Mouse (Mus musculus) ES-Bruce4 (cell line): Measurements from ENCODE around the gene Rnase4. TPM values are rescaled to one million over a fixed set of nuclear protein-coding genes. Genes with fewer than 3 reads are reported as not detected.

Source experiments
- H3K27ac ChIP-seq: 2 replicates; pipeline ENCODE4 v1.5.1; 2012; ENCODE audit warnings: low read length, inconsistent platforms; ENCODE audit not compliant: insufficient read depth
- H3K27me3 ChIP-seq: 2 replicates; pipeline ENCODE4 v1.6.1; 2012; ENCODE audit warnings: mild to moderate bottlenecking, low read length, inconsistent platforms; ENCODE audit not compliant: control insufficient read depth, poor library complexity, insufficient read depth, severe bottlenecking
- H3K36me3 ChIP-seq: 2 replicates; pipeline ENCODE4 v1.6.1; 2012; ENCODE audit warnings: inconsistent platforms, mild to moderate bottlenecking, low read length, moderate library complexity; ENCODE audit not compliant: control insufficient read depth, poor library complexity, insufficient read depth, severe bottlenecking
- H3K4me1 ChIP-seq: one replicate; pipeline ENCODE4 v1.8.1; 2011; ENCODE audit warnings: low read length; ENCODE audit not compliant: control insufficient read depth, insufficient read depth
- H3K4me3 ChIP-seq: 2 replicates; pipeline ENCODE4 v1.5.1; 2011; ENCODE audit warnings: low read depth, mild to moderate bottlenecking, low read length
- H3K9ac ChIP-seq: 2 replicates; pipeline ENCODE4 v1.6.1; 2012; ENCODE audit warnings: low read depth, mild to moderate bottlenecking, inconsistent platforms; ENCODE audit not compliant: poor library complexity, severe bottlenecking
- H3K9me3 ChIP-seq: replicated peaks from 2 replicates; pipeline ENCODE4 v1.6.1; 2012; ENCODE audit warnings: mild to moderate bottlenecking, low read length, inconsistent platforms; ENCODE audit not compliant: control insufficient read depth, poor library complexity, insufficient read depth, severe bottlenecking
- CTCF ChIP-seq: IDR thresholded peaks from one replicate; pipeline ENCODE4 v1.8.1; 2011; ENCODE audit warnings: low read depth, low read length
- EP300 ChIP-seq: IDR thresholded peaks from 2 replicates; pipeline ENCODE4 v1.6.1; 2011; ENCODE audit warnings: low read depth, low read length; ENCODE audit not compliant: insufficient read depth
- POLR2A ChIP-seq: IDR thresholded peaks from one replicate; pipeline ENCODE4 v1.8.1; 2011; ENCODE audit warnings: low read length; ENCODE audit not compliant: insufficient read depth
- polyA plus RNA-seq: library from polyadenylated mRNA; stranded (reverse); fragments of >200 nt; gene quantifications from 2 replicates; pipeline ENCODE4 v1.2.4, GENCODE M21; 2011; ENCODE audit warnings: low read depth; ENCODE audit not compliant: missing spikeins, insufficient read depth, insufficient read length

Gene Rnase4
- polyA plus RNA-seq, 1 experiment: 7.2 TPM

DNA sequence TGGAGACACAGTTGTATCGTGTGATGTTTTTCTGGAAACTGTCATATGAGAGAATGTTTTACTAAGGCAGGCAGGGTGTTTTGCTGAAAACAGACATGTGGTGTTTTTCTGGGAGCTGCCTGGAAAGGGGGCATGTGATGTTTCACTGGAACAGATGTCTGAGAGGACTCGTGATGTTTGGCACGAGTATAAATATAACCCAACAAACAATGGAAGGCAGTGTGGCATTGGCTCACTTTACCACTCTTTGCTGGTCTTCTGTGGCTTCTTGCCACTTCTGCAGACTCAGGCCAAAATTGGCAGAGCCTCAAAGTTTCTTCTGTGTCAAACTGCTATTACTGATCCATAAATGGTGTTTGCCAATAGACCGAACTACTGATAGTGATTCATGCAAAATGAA lies 52.4 kb downstream of the Rnase4 start:
- TF ChIP-seq POLR2A (no peak), EP300 (no peak), CTCF (no peak)
- peaks cover 3% of the 10 kb centered on the region; the same call in 1 of the 2 replicates for H3K9me3 ChIP-seq

DNA sequence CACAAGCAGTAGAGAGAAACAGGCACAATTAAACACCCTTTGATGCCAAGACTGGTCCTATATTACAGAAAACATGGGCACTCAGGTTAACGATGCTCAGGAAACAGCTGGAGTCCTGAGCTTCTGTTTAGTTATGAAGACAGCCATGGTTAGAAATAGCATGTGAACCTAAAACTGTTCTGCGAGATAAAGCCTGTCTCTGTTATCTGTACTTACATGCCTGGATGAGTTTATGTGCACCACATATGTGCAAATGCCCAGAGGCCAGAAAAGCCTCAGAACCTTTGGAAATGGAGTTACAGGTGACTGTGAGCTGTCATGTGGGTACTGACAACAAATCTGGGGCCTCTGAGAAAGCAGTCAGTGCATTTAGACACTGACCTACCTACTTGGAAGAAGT lies 53.1 kb downstream of the Rnase4 start:
- Histone ChIP-seq H3K4me1 (peaks cover 3% of the 10 kb centered on the region), H3K27ac (no peak overlapping the region), H3K4me3 (no peak overlapping the region), H3K36me3 (no peaks in the 10 kb centered on the region), H3K9ac (no peak overlapping the region), H3K27me3 (no peaks in the 10 kb centered on the region), H3K9me3 (peaks cover 3% of the 10 kb centered on the region; the same call in 1 of the 2 replicates)
- TF ChIP-seq EP300: no peak
- TF ChIP-seq CTCF: no peak
- TF ChIP-seq POLR2A: no peak

More for the DNA sequence above, 52.4 kb downstream of the Rnase4 start:
- no peak overlapping the region for H3K9ac ChIP-seq
- H3K36me3 ChIP-seq: no peaks in the 10 kb centered on the region
- no peaks in the 10 kb centered on the region for H3K27me3 ChIP-seq
- no peak overlapping the region for H3K27ac ChIP-seq
- H3K4me1 ChIP-seq: peaks cover 3% of the 10 kb centered on the region
- no peak overlapping the region for H3K4me3 ChIP-seq

- H3K4me3 ChIP-seq: no peak overlapping the region
- TF ChIP-seq CTCF: no peak
- TF ChIP-seq EP300: no peak
- no peak for TF ChIP-seq POLR2A
- peaks cover 3% of the 10 kb centered on the region; the same call in 1 of the 2 replicates for H3K9me3 ChIP-seq
- peaks cover 3% of the 10 kb centered on the region for H3K4me1 ChIP-seq
- H3K9ac ChIP-seq: no peak overlapping the region
- no peaks in the 10 kb centered on the region for H3K36me3 ChIP-seq
- H3K27ac ChIP-seq: no peak overlapping the region
- H3K27me3 ChIP-seq: no peaks in the 10 kb centered on the region
These were observed 53.6 kb downstream of the Rnase4 start for GRCm38 (mm10) chr14:51144451-51144850.

DNA sequence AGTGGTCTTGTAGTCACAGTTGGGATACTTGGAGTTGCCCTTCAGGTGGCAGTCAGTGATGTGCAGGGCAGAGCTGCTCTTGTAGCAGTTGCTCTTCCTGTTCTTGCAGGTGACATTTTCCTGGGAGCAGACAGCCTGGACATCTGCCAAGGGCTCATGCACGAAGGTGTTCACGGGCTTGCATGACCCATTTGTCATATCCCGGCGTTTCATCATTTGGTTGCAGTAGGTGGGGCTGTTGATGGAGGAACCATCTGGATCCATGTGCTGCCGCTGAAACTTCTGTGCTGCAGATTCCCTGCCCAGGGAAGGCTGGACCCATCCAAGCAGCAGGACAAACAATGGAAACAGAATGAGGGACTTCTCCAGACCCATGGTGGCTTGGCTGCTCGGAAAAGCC lies 54.6 kb downstream of the Rnase4 start:
- H3K27ac ChIP-seq: no peak overlapping the region
- H3K9me3 ChIP-seq: 0 out of 2 replicates have a peak, but pooled peaks cover under 1% of the 10 kb centered on the region
- no peaks in the 10 kb centered on the region for H3K27me3 ChIP-seq
- H3K4me1 ChIP-seq: peaks cover 3% of the 10 kb centered on the region
- TF ChIP-seq POLR2A (no peak), CTCF (no peak), EP300 (no peak)
- H3K36me3 ChIP-seq: no peaks in the 10 kb centered on the region
- no peak overlapping the region for H3K9ac ChIP-seq
- H3K4me3 ChIP-seq: no peak overlapping the region

- Histone ChIP-seq H3K9me3 (no peaks in the 10 kb centered on the region), H3K27ac (no peak within 1 kb of the TSS)
- TF ChIP-seq EP300 (no peak), POLR2A (no peak), CTCF (no peak)
These were observed 55.8 kb downstream of the Rnase4 start, which contains the start of gene Rnase1 for GRCm38 (mm10) chr14:51146685-51147084. TSS of gene Rnase1 (minus strand) at chr14:51146785.

GRCm38 (mm10) chr14:51148006-51148405 lies 57.1 kb downstream of the Rnase4 start:
- no peak for TF ChIP-seq EP300
- no peak for TF ChIP-seq CTCF
- TF ChIP-seq POLR2A: no peak
- no peak overlapping the region for H3K4me3 ChIP-seq

More at GRCm38 (mm10) chr14:51146685-51147084, 55.8 kb downstream of the Rnase4 start, which contains the start of gene Rnase1:
- Histone ChIP-seq H3K9ac (no peak within 1 kb of the TSS), H3K4me1 (peaks cover 3% of the 10 kb centered on the region), H3K36me3 (no peaks in the 10 kb centered on the region), H3K27me3 (no peaks in the 10 kb centered on the region), H3K4me3 (no peak within 1 kb of the TSS)

More at GRCm38 (mm10) chr14:51148006-51148405, 57.1 kb downstream of the Rnase4 start:
- H3K4me1 ChIP-seq: peaks cover 3% of the 10 kb centered on the region
- no peaks in the 10 kb centered on the region for H3K27me3 ChIP-seq
- H3K9me3 ChIP-seq: no peaks in the 10 kb centered on the region
- no peak overlapping the region for H3K9ac ChIP-seq
- H3K36me3 ChIP-seq: no peaks in the 10 kb centered on the region
- no peak overlapping the region for H3K27ac ChIP-seq
